Mouse (Mus musculus) cerebellum, postnatal 25 days (tissue): ENCODE data around the gene Dapp1.

ENCODE experiments used
- DNase-seq, 2 experiments: peaks; one replicate each; pipeline ENCODE4 v3.0.0; 2021; ENCODE audit warnings: mixed read lengths in 2 of 2

Gene Dapp1

DNA sequence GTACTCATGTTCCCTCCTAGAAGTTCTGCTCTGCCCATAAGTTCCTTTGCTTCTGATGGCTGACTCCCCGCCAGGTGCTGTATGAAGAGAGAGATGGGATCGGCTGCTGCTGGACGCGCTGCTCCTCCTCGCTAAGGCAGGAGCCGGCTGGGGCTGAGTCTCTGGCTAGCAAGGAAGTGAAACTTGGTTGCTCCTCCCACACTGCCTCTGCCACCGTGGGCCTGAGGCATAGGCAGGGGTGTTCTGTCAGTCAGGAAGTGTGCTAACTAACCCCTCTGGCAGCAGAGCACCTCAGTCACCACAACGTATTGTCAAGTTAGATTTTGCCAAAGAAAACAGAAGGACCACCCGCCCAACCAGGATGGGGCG, at the start of gene Dapp1:
Gene Dapp1 (minus strand): TSS at position 164 of the 369 bp plus-strand sequence.
- no peak for DNase-seq

- DNase-seq, result no peak
Observed at GRCm38 (mm10) chr3:138030563-138030962, 49.2 kb upstream of the Dapp1 start.

DNA sequence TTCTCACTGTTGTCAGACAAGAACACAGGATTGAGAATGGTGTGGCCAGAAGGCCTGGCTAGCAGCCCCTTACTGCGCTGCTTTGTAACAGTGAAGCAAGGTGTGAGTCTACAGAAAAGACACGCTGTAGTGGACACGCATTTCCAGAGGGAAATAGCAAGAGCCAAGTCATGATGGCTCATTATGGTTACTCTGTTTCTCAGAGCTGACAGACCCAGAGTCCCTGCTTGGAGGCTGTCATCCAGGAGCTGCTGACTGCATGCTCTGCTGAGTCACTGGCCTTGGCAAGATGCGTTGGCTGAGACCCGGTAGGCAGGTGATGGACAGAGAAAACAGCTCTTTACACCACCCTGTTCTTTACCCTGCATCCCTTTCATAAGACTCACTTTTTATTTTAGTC, 48.0 kb upstream of the Dapp1 start:
- DNase-seq, result peak; percentile 86 to 90

- no peak for DNase-seq
Observed at GRCm38 (mm10) chr3:138027575-138028362, 46.4 kb upstream of the Dapp1 start.

DNA sequence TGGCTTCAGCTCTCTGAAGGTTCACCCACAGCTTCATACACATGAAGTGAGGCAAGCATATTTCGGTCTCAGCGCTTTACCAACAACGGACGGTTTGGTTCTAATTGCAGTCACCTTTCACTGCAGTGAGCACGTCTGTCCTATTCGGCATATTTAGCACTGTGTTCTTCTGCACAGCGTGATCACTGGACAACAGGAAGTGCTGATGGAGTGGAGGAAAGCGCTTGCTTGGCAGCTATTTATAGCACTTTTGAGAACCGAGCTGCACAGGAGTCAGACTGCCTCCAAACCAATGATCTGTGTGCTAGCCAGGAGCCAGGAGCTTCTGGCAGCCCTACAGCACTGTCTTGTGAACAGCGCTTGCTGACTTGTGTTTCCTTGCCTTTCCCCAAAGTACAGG, 44.9 kb upstream of the Dapp1 start:
- DNase-seq, result peak; percentile 85 to 89

DNA sequence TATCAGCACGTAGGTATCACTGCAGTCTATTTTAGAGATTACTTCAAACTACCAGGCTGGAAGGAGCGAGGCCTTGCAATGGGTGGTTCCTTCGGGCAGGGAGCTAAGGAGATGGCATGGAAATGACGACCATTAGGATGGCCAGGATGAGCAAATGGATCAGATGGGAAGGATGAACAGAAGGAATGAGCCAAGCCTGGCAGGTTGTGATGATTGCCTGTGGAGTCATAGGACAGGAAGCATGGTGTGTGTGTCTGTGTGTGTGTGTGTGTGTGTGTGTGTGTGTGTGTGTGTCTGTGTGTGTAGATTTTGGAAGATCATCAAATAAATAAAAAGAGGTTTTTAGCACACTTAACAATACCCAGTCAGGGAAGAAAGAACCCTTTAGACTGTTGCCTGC, 41.3 kb upstream of the Dapp1 start:
- peak in 1 of 2 experiments; percentile 15 for DNase-seq

DNA sequence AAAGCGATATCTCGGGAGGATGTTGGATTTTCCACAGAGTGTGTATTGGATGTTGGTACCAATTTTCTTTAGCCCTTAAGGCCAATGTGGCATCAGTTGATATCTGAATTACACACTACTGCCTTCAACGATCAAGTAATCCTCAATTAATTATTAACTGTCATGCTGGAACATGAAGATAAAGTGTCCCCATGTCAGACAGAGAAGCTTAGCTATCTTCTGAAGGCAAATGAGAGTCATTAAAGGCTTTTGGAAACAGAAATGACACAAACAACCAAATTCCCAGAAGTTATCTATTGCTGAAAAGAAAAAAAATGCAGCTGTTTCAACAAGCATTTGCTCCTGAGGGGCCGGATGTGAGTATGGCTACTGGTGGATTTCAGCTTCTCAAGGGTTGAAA, 40.7 kb upstream of the Dapp1 start:
- DNase-seq, result no peak

DNA sequence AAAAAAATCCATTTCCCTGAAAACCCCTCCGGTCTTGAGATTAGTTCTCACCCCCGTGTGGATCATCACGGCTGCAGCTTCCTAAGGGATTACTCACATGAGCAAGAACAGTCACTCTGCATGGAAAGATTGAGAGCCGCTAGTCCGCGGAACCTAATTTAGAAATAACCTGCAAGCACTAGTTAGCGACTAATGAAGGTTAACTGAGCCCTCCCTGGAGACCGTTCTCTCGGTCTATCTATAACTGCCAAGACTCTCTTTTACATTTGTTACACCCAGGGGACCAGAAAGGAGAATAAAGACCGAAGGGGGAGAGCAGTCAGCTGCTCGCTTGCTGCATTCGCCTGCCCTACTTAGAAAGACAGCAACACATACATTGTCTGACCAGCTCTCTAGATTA, 35.5 kb upstream of the Dapp1 start:
- DNase-seq, result no peak

- DNase-seq, result no peak
Observed at GRCm38 (mm10) chr3:138014725-138015124, 33.4 kb upstream of the Dapp1 start.

DNA sequence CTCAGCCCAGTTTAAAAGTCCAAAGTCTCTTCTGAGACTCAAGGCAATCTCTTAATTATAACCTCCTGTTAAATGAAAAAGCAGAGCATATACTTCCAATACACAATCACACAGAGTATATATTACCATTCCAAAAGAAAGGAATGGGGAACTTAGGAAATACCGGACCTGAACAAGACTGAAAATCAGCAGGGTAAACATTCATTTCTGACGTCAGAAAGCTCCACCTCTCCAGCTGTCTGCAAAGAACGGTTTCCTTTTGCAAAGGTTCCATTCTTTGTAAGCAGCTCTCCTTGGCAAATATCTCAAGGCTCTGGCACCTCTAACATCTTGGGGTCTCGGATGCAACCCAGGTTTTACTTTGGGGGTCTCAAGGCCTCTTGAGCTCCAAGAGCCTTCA, 31.0 kb upstream of the Dapp1 start:
- no peak for DNase-seq

GRCm38 (mm10) chr3:138008152-138008551, 26.8 kb upstream of the Dapp1 start:
- DNase-seq, result no peak

- DNase-seq, result no peak
Observed at GRCm38 (mm10) chr3:138006896-138007295, 25.6 kb upstream of the Dapp1 start.

DNA sequence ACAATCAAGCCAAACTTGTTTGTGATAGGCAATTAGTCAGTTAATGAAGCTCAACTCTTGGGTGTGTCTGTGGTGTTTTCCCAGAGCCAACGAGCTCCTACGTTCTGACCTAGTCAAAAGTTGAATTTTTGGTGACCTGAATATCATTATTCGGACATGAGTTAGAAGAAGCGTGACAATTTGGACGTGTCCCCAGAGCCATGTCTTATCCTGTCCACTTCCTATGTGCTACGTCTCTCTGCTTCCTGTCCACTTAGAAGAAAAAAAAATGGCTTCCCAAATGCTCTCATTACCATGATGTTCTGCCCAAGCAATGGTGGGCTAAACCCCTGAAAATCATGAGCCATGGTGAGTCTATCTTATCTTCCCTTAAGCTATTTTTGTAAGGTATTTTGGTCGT, 21.9 kb upstream of the Dapp1 start:
- DNase-seq, result no peak

DNA sequence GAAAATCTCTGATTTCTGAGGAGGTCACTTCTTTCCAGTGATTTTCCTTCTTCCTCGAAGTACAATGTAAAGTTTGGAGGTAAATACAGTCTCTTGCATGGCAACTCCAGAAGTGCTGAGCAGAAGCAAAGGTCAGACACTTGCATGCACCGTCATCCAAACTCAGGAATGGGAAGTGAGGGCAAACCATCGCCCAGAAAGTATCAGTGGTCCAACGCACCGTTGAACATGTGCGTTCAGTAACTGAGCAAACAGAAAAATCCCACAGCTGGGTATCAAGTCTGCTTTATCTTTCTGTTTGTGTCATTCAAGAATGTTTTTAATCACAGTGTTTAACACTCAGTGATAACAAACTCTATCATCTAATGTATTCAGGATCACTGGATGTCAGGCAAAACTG, 21.2 kb upstream of the Dapp1 start:
- no peak for DNase-seq

DNA sequence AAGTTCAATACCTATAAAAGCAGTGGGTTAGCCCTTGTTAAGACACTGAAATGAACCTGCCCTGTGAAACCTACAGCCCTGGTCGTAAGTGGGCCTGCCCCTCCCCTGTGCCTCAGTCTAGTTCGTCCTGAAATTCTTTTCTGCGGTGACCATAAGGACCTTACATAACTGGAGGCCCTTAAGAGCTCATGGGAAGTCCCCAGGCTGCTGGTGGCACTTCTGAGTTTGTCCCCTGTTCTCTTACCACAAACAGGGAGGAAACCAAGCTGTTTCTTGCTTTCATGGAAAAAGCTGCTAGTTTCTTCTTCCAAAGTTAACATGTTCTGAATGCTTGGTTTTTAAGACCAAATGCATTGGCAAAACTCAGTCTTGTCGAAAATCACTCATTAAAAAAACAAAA, 20.5 kb upstream of the Dapp1 start:
- DNase-seq, result no peak

DNA sequence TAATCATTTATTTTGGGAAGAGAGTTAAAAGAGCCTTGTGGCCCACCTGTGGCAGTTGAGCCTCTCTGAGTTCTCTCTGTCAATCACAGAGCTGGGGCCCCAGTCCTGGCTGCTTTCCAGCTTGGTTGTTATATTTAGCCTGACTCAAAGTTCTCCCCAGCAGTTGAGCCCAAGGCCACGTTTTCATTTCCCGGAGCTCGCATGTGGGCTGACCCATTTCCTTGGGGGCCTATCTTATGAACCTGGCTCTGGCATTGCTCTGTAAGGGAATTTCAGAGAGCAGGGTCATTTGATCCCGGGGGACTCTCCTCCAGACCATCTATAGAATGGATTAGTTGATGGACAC, 19.4 kb upstream of the Dapp1 start:
- DNase-seq, result no peak

- DNase-seq, result no peak
Observed at GRCm38 (mm10) chr3:138000062-138000723, 18.8 kb upstream of the Dapp1 start.

DNA sequence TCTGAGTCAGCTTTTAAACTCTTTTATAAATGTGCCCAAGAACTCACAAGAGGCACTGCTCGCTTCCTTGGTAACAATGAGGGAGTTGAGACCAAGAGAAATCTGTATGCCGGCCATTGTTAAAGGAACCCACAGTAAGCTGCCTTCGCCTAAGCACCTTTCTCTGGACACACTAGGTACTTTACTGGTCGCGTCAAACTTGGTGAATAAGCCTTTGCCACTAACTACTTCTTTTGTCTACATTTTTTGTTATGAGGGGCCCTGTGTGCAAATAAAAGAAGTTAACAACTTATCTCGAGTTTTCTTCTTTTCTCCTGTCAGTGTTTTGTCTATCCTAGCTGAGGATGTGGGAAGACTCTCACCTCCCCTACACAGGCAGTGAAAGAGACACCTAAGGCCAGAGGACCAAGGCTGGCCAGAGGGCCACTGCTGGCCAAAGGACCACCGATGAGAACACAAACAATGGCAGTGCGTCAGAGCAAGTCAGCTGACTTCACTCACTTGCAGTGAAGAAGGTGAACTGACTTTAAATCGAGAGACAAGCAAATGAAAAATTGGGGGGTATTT, 18.0 kb upstream of the Dapp1 start:
- no peak for DNase-seq

DNA sequence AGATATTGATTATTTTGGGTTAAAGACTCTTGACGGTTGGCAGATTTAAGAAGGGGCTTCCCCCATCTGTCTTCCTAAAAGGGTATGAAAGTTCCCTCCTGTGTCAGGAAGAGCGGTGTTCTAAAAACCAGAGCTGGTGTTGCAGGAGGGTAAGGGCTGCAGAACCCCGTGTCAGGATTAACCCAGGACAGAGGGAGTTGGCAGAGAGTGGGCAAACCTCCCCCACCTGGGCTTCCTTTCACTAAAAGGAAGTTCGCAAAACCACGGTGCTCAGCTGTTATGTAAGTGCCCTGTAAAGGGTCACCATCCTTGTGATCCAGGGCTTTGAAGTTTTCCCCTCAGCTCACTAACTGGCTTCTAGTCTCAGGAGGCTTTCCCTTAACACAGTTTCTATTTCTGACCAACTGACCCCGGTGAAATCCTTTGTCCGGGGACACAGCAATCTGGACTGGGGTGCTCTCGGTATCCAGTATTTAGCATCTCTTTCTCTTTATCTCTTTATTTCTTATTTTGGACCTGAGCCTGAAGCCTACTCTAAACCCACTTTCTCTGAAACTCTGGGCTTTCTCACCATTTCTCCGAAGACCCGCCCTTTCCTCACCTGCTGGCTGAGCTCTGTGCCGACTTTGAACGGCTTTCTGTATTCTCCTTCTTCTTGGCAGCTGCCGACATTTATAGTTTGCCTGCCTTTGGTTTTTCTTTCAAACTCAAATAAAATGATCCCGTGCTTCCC, 17.3 kb upstream of the Dapp1 start:
- no peak for DNase-seq

DNA sequence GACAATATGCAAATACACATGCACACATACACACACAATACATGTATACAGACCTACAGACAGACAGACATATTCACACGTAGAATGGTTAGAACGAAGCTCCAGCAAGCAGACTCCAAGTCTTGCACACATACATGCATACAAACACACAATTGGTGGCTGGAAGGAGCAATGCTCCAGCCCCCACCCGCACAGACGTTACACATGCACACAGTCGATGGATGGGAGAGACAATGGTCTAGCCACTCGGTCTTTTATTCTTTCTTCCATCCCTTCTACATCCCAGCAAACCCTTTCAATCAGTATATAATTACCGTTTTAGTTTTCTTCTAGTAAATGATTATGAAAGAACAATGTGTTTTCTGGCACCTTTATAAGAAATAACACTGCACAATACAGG, 14.1 kb upstream of the Dapp1 start:
- DNase-seq, result no peak

DNA sequence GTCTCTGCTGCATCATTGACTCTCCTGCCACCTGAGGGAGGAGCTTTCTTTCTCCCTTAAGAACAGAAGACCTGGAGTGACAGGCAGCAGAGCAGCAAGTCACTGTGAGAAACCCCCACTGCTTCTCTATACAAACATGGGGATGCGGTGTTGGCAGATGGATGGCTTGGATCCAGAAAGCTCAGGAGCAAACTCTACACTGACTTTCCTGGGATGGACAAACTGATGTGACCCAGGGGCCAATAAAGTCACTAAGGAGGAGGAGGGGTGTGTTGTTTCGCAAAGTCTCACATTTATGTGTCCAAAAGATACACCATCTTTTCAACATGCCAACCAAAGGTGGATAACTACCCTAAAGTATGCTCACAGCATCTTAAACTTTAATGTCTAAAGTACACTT, 12.9 kb upstream of the Dapp1 start:
- DNase-seq, result no peak

- no peak for DNase-seq
Observed at GRCm38 (mm10) chr3:137992366-137992765, 11.0 kb upstream of the Dapp1 start.

GRCm38 (mm10) chr3:137991183-137991582, 9.8 kb upstream of the Dapp1 start:
- peak; percentile 87 to 92 for DNase-seq

GRCm38 (mm10) chr3:137989405-137989804, 8.1 kb upstream of the Dapp1 start:
- DNase-seq, result no peak
